Mouse (Mus musculus) ES-E14 (cell line): ENCODE data around the gene Cybrd1.

Experiments used
- CHD2 ChIP-seq: IDR thresholded peaks from 2 replicates; pipeline ENCODE4 v1.6.1; 2014; ENCODE audit warnings: mild to moderate bottlenecking, low read depth, low read length, inconsistent platforms
- HCFC1 ChIP-seq: IDR thresholded peaks from 2 replicates; pipeline ENCODE4 v1.6.1; 2012; ENCODE audit warnings: low read length, inconsistent platforms, borderline replicate concordance; ENCODE audit not compliant: insufficient read depth
- MAFK ChIP-seq: IDR thresholded peaks from 2 replicates; pipeline ENCODE4 v1.6.1; 2014; ENCODE audit warnings: mild to moderate bottlenecking, low read depth, low read length, inconsistent platforms; ENCODE audit not compliant: insufficient read depth
- ZC3H11A ChIP-seq: IDR thresholded peaks from 2 replicates; pipeline ENCODE4 v1.6.1; 2012; ENCODE audit warnings: low read depth, mild to moderate bottlenecking, inconsistent platforms, low read length, borderline replicate concordance
- ZNF384 ChIP-seq: IDR thresholded peaks from 2 replicates; pipeline ENCODE4 v1.6.1; 2012; ENCODE audit warnings: low read depth, low read length, inconsistent platforms

GRCm38 (mm10) chr2:71130366-71130765 lies 12.6 kb downstream of the Cybrd1 start:
- TF ChIP-seq HCFC1 (no peak), MAFK (no peak), ZNF384 (no peak), CHD2 (no peak), ZC3H11A (no peak)
